Mouse (Mus musculus) CD4-positive helper T cell, adult 2 months (primary cell): ENCODE data around the gene Ephb1.

Experiments
- DNase-seq: peaks from one replicate; pipeline ENCODE4 v3.0.0-alpha.2; 2012; ENCODE audit warnings: low read depth, missing footprints, low spot score

Gene Ephb1

DNA sequence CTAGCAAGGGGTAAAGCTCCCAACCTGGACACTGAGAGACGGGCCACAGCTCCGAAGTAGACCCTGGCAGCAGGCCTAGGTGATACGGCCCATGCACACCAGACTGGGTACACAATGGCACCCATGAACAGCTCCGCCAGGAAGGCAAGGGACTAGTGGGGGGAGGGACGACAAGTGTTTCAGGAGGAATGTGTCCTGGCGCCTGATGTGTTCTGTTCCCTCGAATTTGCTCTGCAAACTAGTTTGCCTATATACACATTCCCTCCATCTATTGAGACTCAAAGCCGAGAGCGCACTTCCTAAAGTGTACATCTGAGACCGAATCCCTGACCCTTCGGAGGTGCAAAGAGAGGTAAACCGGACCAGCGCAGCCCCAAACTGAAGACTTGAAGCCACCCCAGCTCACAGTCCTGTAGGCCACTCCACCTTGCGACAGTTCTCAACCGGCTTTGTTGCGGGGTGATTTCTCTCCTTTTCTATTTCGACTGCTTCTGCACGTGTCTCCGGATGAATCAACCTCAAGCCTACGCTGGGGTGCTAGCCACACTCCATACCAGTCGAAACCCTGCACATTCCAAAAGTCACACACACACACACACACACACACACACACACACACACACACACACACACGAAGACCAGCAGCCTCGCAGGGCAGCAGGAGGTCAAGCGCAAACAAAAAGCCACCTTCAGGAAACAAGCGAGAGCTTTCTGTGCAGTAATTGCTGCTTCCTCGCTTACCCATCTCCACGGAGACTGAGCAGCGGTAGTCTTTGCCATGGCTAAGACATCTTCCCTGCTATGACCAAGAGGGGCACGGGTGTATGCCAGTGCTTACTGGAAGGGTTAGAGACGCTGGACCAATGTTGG lies 2.1 kb downstream of the Ephb1 start:
- DNase-seq, result no peak

DNA sequence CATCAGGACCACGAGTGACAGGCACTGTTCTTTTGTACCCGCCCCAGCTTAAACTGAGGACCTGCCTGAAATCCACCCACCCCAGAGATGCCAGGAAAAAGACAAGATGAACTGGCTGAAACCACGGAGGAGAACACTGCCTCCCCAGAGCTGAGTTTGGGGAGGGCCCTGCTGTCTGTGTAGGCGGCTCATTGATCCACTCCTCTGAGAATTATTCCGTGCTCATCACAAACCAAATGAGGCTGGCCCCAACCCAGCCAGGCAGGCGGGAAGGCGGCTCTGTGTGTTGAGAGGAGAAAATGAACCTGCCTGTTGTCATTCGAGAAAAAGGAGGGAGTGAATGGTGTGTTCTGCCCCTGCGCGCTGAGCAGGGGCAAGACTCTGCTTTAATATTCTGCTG lies 2.8 kb downstream of the Ephb1 start:
- DNase-seq, result no peak

DNA sequence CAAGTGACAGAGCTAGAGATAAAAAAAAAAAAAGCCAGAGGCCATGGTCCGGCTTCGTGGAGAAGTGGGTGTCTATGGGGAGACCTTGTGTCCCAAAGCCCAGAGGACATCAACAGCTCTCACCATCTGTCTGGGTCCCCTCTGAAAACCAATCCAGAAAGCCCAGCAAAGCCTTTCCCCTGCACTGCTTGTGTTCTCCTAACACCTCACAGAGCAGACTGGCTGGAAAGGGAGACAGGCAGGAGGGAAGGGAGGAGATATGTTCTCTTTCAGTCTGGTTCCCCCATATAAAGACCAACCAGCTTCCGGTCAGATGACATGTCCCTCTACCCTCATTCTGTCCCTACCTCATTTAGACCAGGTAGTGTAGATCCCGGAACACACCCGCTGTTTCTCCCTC lies 3.3 kb downstream of the Ephb1 start:
- no peak for DNase-seq

DNA sequence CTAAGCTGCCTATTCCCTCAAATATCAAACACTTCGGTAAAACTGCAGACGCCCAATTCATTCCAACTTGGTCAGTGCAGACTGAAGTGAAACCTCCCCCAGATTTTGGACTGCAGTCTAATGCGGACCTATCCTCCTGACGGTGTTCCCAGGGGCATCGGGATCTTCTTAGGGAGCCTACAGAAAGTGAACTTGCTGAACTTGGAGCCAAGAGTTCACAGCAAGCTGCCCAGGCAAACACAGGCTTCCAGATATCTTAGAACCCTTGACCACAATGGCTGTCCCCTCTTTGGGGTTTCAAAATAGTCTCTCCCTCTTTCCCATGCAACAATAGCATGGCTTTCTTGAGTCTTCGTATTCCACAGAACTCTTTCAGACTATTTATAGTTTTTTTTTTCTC lies 3.8 kb downstream of the Ephb1 start:
- DNase-seq, result no peak

DNA sequence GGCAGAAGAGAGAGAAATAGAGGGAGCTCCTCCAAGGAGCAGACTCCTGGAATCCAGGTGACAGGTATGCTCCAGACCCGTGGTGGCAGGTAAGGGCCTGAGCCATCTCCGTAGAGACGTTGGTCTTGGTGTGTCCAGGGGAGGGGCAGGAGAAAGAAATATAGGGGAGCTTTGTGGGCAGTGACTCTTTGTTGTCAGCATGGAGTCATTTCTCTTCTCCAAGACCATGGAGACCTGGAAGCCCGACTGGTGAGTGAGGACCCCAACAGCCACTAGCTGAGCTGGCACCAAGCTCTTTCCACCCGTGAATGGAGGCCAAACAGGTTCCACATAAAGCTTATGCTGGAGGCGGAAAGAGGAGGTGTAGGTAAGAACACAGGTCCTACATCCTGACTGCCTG lies 4.4 kb downstream of the Ephb1 start:
- DNase-seq, result no peak

DNA sequence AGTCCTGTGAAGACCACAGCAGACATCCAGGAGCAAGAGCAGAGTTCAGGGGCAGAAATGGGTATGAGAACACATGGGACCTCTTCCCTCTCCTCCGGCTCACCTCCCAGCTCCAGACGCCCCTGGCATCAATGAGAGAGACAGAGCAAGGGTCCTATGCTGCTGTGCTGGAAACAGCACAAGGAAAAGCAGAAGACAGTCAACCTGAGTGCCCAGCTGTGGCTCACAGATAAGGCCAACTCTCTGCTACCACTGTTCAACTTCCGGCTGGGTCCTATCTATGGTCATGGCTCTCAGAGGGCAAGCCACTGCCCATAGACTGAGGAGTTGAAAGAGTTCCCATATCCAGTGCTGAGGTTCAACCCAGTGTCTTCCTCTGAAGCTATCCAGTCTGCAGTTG lies 7.7 kb downstream of the Ephb1 start:
- no peak for DNase-seq

DNA sequence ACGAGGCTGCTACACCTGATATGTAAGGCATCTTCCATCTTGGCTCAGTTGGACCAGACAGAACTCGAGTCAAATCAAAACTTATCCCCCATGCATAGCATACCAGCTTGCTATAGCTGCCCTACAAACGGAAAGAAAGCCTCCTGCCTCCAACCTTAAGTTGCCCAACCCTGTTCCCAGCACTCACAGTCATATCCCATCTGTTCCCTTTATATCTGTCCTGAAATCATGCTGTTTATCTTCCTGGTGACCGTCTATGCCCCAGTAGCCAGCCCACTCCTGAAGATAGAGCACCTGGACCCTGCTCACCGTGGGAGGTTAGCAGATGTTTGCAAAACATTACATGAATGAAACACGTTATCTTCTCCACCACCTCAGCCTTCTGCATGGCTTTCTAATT lies 9.0 kb downstream of the Ephb1 start:
- no peak for DNase-seq

DNA sequence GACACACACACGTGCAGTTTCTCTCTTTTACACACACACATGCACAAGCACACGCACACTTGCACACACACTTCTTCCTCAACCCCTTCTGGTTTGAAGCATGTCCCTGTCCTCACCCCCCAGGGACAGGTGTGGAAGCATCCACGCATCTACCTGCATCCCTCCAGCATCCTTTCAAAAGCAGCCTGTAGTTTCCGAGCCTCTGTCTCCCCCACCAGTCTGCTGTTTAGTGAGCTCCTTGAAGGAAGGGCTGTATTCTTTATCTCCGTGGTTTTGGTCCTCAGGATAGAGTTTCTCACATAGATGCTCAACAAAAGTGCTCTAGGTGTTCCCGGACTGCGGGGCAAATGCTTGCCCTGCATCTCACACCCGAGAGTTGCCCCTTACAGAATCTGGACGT lies 9.4 kb downstream of the Ephb1 start:
- DNase-seq, result no peak

DNA sequence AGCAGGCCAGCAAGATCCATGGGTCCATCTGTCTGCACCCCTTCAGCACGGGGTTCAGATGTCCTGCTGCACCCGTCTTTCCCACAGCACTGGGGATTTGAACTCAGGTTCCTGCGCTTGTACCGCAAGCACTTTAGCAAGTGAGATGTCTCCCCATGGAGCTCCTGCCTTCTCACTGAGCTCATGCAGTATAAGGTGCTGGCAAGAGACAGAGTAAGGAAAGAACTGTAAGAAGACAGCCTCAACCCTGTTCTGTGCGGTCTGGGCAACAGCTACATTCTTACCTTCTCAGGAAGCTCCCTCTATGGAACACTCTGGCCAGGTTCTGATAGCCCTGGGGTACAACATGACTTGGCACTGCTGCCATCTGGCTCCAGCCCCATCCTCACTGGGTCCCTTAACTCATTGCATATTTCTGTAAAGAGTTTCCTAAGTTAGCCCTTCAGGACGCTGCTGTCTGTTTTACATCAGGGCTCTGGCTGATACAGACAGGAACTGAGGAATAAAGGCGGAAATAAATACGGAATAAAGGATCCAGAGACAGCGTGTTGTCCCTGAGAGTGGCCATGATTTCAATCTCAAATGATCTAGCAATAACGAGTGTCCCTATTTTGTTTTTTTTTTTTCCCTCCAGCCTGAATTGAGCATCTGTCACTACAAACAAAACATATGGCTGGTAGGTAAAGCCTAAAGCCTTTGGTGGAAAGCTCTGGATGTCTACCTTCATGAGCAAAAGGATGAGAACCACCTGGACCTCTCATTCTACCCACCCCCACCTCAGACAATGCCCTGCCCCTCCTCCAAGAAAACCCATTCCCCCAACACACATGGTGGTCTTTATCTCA lies 10.2 kb downstream of the Ephb1 start:
- DNase-seq, result no peak

DNA sequence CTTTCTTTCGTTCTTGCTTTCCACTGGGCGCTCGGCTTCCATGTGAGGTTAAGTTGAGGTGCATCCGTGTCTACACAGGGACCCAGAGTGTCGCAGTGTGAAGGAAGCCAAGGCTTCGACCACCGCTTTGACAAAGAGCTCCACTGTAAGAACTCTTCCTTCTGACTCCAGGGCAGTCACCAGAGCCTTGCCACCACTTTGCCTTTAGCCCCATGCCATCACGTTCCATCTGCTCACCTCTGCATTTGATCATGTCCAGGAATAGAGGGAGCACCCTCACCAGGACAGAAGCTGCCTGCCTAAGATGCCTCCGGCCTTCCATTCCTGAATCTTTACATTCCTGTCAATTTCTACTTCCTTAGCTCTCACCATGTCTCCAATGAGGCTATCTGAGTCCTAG lies 11.4 kb downstream of the Ephb1 start:
- DNase-seq, result no peak

DNA sequence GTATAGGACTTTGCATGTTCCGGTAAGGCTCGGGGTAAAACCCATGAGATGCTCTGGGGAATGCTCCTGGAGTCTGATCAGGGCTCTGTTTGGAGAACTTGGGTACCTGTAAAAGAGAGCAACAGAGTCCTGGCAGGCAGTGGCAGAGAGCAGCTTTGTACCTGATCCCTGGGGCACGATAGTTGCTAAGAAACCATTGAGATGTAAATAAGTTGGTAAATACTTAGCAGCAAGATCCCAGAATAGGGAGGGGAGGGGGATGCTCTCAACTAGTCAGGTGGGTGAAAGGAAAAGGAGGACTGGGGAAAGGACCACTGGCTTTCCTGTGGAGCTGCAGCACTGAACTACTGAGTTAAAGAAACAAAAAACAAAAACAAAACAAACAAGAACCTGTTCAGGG lies 12.5 kb downstream of the Ephb1 start:
- no peak for DNase-seq

DNA sequence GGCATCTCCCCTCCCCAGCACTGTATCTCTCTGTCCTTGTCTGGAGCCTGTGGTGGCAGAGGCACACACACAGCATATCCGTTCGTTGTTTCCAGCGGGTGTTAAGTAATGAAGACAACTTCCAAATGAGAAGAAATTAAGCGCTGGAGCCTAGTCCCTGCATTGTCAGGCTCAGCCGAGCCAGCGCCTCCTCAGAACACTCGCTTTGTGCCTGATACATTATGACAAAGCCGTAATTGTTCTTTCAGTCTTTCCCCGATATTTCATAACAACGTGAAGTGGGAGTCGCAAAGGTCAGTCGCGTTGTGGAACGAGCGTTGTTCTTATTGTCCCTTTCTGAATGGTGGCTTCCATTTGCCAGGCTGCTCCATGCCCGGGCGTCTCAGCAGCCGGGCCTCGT lies 13.7 kb downstream of the Ephb1 start:
- DNase-seq, result no peak

DNA sequence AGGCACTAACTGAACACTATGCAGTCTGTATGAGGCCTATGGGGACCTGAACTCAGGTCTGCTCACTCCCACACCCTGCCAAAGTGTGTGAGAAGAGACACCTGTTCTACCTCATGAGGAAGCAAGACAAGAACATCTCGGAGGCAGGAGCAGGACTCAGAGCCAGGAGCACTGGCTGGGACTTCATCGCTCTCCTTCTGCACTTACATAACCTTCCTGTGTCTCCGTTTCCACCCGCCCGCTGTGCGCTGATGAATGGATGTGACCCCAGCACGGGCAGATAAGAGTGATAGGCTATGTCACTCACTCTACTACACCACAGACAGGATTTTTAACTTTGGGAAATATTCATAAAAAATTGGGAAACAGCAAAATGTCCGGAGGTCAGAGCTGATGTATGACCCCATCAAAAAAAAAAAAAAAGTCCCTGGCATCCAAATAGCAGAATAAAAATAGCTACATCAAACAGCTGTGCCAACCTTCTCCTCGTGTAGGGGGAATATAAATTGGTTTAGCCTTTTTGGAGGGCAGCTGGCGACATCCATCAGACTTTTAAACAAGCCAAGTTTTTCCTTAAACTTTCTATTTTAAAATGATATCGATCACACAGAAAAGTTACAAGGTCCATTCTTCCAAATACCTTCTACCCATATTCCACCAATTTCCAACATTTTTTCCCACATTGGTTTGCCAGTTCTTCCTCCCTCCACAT lies 18.8 kb downstream of the Ephb1 start:
- DNase-seq, result no peak

DNA sequence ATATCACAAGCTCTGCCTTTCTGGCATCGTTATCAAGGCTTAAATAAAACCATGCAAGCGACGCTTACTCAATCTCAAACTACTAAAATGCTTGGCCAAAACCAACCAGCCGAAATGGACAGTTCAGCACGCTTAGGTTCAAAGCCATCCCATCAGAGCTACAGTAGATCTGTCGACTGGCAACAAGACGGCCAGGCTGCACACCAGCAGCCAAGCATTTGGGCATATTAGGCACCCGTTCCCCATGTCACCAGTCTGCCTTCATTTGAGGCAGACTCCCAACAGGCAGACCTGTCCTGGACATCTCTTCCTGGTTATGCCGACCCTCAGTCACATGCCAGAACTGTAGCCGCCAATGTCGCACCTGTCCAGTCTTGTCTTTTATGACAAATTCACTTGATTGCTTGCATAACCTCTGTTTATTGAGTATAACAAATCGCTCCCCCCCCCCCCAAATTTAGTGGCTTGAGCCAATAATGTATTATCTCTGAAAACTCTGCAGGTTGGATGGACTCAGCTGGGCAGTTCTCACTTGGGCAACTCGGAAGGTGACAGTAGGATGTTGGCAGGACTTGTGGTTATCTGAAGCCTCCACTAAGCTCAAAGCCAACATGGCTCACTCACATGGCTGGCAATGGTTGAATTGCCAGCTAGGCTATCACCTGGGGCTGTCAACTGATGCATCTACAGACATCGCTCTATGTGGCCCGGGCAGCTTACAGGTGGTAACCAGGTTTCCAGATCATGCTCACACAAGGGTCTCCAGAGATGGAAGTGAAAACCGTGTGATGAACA lies 24.0 kb downstream of the Ephb1 start:
- DNase-seq, result no peak

DNA sequence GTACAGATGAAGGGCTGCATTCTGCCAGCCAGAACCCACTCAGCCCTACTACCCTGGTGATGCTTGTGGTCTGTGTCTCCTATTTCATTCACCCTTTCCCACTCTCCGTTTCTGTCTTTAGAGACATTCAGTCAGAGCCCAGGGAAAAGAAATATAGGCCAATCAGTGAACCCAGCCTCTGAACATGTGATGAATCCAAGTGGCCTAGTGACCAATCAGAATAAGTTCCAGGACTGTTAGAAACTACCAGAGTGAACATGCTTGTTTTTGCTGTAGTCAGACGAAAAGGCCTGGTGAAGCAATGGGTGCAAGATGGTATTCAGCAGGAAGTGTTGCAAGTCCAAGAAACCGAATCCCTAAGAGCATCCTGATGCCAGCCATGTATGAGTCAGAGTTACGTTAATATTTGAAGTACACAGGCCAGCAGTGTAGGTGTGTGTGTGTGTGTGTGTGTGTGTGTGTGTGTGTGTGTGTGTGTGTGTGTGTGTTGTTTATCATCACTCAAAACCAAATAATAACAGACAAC lies 26.8 kb downstream of the Ephb1 start:
- DNase-seq, result no peak

DNA sequence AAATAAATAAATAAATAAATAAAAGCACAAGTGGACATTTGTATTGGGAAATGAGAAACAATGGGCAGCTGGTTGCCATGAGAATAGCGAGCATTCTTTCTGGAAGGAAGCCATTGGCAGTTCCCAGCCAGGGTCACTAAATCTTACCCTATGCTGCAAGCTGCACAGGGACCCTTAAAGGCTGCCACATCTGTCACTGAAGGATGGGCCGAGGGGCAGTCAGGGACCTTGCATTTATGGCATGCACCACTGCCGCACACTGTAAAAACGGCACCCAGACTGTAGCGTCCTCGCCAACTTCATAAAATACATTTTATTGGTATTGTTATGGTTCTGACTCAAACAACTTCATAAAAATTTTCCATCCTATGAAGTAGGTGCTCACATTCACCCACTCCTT lies 39.1 kb downstream of the Ephb1 start:
- no peak for DNase-seq

DNA sequence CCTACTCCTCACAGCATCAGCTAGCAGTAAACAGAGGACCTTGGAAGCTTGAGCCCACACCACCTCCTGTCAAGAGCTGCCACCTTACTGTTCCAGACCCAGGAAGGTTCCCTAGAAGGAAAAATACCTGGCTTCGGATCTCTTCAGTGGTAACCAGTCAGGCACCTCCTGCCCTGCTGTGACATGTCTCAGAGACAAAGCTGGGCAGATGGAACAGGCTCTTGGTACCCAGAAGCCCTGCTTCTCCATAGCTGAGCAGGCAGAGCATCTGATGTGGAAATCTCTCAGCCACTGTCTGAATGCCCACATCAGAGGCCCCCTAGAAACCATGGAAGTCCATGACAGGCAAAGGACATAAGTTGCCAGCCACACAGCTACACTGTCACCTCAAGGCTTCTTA lies 39.7 kb downstream of the Ephb1 start:
- no peak for DNase-seq

DNA sequence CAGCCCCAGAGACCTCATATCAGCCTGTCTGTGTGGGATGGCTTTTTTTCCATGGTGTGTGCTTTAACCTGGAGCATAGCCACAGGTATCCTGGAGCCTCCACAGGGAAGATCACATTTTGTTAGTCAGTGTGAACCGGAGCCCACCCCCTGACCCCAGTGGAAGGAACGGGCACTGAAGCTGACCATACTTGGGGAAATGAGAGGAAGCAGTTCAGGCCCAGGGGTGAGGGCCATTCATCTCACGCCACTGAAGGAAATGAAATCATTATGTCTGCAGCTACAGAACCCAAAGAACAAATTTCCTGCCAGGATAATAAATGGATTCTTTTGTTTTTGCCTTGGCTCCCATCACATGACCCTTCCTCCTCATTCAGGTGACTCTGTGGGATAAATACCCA lies 44.1 kb downstream of the Ephb1 start:
- DNase-seq, result no peak

DNA sequence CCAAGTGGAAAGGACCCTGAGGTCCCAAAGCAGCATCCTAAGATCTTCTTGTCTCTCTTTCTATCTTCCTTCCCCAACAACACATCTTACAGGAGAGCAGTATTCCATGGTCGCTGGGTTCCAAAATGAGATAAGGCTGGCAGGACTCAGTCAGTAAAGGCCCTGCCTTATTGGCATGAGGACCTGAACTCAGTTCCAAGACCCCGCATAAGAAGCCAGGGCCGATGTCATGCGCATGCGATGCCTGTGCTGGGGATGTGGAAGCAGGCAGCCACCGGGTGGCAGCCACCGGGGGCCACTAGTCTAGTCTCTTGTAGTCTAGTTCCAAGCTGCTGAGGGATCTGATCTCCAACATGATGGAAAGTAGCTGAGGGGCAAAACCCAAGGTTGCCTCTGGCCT lies 45.2 kb downstream of the Ephb1 start:
- no peak for DNase-seq

DNA sequence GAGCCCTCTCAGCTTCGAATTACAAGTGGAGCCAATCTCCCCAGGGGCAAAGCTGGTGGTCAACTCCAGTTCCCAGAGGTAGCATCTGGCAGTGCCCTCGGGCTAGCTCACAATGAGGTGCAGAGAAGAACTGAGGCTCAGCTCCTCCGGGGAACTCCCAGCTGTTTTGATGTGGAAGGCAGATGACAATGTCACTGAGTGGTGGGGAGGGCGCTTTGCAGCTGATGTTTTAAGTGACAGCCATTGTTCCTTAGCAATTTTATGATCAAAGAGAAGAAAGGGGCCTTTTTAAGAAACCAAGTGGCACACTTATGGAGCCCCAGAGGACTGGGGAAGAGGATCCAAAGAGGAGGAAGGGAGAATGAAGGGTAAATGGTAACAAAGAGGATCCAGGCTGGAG lies 46.8 kb downstream of the Ephb1 start:
- DNase-seq, result no peak
